Mouse (Mus musculus) layer of hippocampus, adult 18-20 months (tissue): ENCODE measurements around the gene Xpnpep1. TPM values are rescaled to one million over a fixed set of nuclear protein-coding genes. Genes with fewer than 3 reads are reported as not detected.
A peak's percentile ranks its signal among the peaks of the same experiment; 100 is the strongest.

Experiments
- DNase-seq, 2 experiments: peaks; one replicate each; pipeline ENCODE4 v3.0.0; 2022; ENCODE audit warnings: low spot score in 2 of 2
- long read RNA-seq: library from polyadenylated mRNA; stranded (forward); transcript quantifications from one replicate; pipeline ENCODE4 v2.0.0, GENCODE M21; 2021
- total RNA-seq, 2 experiments: library from RNA; stranded (reverse); gene quantifications; 2 replicates each; pipeline ENCODE4 v1.2.3; 2021

Gene Xpnpep1
- 10 to 100 TPM; 72.8 to 79.3 TPM for total RNA-seq
- long read RNA-seq, full-length matches to known transcripts = 49 of 124 reads
- long read RNA-seq, partial matches to known transcripts = 58 of 124 reads
- long read RNA-seq, other reads (novel, unspliced or antisense) = 17 of 124 reads

DNA sequence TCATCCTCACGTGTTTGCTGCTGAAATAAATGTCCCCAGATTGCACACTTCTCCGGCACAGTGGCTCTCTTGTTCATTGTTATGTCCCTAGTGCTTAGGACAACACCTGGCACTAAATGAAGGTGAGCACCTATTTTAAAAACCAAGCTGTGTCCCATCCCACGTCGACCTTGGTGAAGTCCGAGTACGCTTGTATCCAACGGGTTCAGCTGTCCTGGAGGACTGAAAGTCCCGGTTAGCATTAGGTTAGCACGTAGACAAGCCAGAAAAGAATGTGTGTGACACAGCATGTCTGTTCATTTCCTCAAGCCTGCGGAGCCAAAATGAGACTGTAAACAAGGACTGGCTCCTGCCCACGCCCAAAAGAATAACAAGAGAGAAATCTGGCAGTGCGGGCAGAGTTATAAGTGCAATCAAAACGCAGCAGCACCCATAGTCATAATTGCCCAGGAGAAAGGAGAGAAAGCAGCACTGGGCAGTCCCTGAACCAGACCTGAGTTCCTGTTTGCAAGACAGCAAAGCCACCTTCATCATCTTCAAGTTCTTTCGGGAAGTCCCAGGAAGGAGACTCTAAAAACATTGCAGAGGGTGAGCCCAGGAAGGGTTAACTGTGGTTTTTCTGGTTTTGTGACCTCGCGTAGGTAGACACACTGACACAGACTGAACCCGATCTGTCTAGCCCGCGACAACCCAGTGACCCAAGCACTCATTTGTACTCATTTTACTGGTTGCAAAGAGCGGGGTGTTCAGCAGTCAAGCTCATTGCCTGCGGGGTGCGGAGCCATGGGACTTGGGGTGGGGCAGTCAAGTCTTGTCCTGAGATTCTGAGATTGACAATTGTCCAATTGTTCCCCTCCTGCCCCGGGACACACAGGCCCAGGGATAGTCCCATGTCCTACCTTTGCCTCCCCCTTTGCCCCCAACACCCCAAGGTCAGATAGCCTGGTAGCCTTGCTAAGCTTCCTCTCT lies at the start of gene Xpnpep1:
Gene Xpnpep1, minus strand, starts transcription at position 51 of the 969 bp plus-strand sequence.
- peak; percentile 59 to 80 for DNase-seq

DNA sequence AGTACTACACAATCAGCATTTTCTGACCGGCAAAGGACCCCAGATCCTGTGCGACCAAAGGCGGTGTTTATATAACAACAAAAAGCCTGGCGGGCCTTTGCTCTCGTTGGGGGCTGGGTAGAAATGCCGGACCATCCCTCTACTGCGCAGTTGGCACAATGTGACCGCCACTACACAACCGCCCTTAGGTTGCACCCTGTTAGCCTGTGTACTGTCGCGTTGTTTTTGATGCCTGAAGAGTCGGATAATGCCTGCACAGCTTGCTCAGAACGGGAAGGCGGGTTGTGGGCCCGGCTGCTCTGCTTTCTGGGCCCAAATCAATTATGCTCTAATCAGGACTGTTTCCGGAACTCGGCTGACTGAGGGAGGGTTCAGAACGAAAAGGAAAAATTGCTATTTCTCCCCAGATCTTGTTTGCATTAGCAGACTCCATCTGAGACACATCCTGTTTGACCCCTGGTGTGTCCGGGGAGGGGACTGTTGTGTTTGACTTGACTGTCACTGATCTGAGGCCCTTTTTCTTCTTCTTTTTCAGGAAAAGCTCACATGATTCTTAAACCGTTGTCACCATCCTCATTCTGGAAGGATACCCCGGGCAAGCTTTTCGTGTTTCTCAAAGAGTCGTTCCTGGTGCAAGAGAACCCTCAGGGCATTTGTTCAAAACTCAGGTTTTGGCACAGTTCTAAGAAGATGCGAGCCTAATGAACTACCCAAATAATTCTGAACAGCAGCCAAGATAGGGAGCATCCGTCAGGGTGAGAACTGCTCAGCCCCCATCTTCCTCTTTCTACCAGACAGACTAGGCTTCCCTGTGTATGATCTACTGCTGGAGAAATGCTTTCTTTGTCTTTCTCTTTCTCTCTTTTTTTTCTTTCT lies 47.5 kb upstream of the Xpnpep1 start:
- peak; percentile 25 to 59 for DNase-seq

DNA sequence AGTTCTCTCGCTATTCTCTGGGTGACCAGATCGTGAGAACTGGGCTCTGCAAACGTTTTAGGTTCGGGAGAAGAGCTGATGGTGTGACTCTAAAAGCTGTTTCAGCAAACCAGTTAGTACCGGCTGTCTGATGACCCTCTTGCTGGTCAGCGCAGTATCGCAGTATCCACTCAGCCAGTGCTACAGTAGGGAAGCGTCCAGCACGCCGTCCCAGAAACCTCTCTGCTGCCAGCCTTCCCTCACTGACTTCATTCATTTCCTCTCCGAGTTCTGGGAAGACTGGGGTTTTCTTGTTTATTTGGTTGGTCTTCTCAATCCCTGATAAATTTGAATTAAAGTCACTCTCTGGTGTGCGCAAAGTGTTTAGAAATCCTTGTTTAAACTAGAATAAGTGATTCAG lies 46.8 kb upstream of the Xpnpep1 start:
- peak in 1 of 2 experiments; percentile 26 for DNase-seq

DNA sequence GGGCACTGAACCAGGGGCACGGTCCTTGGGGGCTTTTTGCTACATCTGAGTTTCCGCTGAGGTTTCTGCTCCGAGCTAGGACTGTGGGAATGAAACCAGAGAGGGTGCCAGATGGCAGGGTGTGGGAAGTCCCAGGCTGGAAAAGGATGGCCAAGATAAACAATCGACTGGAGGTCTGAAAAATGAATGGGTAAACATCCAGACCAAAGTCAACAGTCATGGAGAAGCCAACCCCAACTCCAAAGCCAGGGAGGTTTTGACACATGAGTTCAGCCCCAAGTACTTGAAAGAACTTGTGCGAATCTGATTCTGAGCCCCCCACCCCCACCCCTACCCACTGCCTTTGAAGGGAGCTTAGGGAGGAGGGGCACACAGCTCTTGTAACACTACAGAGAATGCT lies 44.7 kb upstream of the Xpnpep1 start:
- peak in 1 of 2 experiments; percentile 58 for DNase-seq

DNA sequence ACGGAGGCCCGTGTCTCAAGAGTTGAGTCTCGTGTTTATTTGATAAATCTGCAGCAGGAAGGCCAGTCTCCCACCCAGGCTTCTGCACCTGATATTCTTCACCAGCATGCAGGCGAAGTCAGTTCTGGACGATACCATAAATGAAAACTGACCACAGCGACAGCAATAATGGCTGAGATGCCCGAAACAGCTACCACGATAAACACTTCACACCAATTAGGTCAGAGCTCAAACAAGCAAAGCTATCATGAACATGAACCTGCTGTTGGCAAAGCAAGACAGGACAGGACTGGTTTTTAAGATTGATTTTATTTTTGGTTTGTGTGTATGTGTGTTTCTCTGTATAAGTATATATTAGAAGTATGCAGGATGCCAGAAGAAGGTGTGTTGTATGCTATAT lies 42.8 kb upstream of the Xpnpep1 start:
- no peak for DNase-seq

DNA sequence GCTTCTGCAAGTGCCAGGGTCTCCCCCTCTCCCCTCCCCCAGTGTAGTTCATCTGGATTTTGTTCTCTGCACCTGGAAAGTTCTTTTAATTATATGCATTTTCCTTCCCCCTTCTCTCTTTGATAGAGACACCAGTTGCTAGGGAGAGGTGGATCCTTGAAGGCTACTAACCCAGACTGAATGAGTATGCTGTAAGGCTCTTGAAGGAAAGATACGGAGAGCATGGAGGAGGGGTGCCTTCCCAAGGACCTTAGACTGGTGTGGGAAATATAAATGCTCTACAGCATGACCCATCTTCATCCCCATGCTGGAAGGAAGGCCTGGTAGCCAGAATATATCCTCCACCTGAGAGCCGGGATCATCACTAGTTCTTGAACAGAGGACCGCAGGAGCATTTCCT lies 41.3 kb upstream of the Xpnpep1 start:
- no peak for DNase-seq

DNA sequence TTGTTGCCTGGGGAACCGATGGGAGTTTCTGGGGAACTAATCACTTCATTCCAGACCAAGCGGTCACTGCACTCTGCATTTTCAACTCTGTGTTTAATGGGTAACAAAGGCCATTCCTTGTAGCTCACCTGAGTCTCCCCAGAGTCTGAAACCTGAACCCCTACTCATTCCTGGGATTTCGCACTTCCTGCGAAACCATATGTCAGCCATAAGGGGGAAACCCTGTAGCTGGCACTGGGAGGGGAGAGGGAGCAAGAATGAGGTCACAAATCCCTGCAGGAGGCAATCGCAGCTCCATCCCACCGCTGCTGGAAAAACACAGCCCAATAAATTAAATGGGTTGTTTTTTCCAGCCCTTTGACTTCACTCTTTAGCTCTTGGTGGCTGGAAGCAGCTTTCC lies 40.9 kb upstream of the Xpnpep1 start:
- no peak for DNase-seq

DNA sequence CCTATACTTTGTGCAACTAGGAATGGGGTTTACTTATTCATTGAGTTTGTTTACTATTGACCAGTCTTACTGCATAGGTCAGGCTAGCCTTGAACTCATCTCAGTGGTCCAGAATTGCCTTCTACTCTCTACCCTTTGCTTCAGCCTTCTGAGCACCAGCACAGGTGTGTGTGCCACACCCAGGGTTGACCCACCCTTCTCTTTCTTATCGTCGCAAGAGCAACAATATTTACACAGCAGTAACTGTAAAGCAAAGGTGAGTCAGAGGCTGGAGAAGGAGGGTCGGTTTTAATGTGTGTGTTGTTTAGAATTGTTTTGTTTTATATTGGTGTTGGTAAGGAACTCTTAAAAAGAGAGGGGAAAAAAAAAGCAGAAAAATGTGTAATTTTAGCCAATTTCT lies 40.5 kb upstream of the Xpnpep1 start:
- no peak for DNase-seq

DNA sequence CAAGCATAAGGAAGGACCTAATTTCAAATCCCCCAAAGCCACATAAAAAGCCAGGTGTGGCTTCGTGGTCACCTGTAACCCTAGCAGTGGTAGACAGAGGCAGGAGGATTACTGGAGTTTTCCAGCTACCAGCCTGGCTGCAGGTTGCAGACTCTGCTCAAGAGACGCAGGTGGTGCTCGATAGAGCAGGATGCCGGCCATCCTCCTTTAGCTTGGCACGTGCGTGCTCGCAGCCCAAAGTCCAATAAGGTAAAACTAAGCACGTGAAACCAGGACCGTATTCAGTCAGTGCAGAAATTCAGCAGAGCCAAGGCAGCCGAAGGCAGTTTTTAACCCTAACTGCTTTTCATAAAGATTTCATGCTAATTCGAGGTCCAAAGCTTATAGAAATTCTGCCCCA lies 40.0 kb upstream of the Xpnpep1 start:
- no peak for DNase-seq

DNA sequence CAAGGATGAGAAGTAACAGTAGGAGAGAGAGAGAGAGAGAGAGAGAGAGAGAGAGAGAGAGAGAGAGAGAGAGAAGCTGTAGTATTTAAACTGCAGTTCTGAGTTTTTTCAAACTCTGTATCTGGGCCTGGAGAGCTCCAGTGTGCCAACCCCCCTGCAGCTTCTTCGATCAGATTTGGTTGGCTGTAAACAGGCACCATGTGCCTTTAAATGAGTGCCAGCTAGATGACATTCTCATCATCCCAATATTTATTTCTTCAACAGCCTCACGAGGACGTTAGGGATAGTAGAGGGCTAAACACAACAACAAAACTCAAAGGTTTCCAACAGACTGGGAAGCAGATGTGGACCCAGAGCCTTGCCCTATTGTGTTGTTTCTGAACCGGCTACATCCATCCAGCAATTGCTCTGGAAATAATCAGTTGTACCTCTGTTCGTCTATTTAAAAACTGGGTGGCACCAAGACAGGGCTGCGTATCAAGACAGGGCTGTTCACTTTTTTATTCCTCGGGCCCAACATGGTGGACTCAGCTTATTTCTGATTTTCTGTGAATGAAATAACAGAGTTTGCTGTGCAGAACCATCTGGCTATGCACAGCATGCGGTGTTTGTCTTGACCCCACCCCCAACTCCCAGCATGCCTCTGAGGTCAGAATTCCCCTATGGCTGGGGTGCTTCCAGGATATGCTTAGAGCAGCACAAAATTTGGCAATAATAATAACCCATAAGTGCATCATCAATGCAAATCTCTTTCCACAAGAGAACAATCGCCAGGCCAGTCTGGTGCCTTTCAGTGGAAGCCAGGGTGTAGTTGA lies 38.5 kb upstream of the Xpnpep1 start:
- DNase-seq = no peak

DNA sequence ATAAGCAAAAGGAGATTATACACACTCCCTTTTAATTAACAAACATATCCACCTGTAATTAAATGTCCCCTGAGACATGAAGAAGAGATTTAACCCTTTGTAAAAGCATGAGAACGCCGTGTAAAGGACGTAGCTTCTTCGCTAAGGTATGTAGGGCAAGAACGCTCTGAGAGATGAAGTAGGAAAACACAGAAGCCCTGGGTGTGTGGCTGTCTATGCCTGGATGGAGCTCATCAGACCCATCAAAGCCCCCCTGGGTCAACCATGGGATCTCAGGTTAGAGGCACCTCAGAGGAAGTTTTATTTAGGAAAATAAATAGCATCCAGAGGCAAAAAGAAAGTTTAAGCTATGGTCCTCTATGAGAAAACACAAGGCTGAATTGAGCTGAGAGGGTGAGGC lies 37.3 kb upstream of the Xpnpep1 start:
- no peak for DNase-seq

DNA sequence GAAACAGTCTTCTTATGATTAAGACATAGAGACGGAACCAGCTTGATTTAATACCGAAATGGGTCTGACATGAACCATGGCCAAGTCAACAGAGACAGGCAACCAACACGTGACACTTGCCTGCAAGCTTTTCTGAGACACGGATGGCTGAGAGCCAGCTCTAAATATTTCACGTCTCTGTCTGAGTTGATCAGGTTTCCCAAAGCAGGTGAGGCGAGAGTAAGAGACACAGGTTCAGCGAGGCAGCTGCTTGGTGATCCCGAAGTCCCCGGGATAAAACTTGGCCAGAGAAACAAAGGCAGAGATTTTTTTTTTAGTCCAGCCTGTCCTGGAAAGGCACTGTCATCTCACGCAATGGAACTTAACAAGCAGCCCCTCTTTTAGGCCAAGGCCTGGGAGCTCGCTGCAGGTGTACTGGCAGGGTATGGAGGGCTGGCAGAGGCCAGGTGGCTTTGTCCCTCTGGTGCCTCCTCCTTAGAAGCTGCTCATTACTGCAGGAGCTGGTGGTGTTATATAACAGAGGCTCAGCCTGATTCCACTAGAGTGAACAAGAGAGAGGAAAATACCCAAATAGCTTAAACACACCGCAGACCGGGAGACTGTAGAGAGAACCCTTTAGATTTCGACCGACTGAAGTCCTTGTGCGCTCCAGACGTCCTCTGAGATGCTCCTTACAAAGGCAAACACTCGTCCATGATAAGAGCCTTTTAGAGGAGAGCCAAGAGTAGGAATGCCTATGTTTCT lies 36.4 kb upstream of the Xpnpep1 start:
- DNase-seq = peak; percentile 51 to 79

DNA sequence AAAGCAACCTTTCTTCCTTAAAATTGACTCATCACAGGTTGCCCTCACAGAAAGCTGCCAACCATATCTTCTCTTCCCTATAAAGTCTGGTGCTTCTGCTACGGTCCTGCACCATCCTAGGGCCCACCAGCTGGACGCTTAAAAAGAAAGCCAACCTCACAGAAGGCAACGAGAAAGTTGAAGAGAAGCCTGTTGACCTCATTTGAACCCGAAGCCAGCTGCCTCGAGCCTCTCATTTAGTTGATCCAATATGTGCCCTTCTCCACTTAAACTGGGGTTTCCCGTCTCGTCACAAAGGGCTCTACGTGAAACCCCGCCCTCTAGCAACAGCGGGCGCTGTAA lies 35.9 kb upstream of the Xpnpep1 start:
- no peak for DNase-seq

DNA sequence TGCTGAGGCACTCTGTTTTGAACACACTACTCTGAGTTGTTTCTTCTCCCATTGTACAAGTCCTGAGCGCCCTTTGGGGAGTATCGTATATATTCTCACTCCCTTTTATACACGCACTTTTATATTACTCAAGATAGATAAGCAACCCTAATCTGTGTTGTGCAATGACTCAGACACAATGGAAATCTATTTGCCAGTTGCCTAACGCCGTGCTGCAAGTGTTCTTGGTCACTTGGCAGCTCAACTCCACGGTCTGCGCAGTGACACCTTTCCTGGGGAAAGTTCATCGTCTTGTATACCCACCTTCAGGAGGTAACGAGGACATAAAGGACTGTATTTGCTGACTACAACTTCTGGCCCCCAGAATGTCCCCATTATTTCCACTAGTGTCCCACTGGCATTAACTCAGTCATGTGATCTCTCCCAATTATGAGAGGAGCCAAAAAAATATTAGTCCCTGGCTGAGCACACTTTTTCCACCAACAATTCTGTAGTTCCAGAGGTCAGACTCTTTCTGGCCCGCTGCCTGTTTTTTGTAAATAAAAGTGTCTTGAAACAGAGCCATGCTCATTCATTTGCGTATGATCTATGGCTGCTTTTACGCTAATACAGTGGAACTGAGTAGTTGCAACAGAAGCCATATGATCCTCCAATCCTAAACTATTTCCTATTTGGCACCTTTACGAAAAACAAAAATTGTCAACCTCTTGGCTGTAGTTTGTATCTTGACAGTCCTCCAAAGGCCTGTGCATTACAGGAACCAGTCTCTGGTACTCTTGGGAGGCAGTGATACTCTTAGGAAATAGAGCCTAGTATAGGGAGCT lies 35.1 kb upstream of the Xpnpep1 start:
- no peak for DNase-seq

DNA sequence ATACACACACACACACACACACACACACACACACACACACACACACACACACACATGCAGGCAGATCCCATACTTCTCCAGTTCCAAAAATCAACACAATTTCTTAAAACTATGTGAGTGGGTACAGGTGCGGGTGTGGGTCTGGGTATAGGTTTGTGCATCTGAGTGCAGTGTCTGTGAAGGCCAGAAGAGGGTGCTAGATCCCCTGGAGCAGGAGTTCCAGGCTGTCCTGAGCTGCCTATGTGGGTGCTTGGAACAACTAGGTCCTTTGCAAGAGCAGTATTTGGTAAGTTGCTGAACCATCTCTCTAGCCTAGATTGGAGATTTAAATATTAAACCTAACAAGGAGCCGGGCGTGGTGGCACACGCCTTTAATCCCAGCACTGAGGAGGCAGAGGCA lies 33.5 kb upstream of the Xpnpep1 start:
- DNase-seq = no peak

DNA sequence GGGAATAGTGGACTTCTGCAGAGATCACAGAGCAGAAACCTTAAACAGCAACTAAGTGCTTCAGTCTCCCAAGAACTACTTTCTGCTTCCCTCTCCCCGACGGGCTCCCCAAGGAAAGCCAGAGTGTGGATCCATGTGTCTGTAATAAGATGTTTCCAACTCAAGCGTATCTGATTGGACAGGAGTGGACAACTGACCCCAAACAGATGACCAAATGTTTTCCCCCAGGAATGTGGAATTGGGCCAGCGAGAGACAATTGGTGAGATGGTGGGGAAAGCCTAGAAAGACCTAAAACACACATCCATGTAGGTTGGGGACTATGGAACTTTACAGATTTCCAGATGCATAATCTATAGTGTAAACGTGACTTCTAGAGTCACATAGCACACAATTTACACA lies 32.4 kb upstream of the Xpnpep1 start:
- DNase-seq = no peak

DNA sequence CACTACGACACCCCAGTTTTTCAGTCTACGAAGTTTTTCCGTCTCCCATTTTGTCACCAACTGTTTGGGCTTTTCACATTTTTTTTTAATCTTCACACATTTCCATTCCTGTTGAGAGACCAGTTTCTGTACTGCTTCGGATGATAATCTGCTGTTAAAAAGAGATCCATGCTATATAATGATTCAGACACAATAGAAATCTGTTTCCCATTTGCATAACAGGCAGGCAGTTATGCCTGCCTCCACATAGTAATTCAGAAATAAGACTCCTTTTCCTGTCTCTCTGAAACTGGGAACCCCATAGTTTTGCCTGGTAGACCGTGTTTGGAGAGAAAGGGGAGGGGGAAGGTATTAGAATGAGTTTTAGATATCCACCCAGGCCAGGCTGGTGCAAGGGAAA lies 31.6 kb upstream of the Xpnpep1 start:
- DNase-seq = no peak

DNA sequence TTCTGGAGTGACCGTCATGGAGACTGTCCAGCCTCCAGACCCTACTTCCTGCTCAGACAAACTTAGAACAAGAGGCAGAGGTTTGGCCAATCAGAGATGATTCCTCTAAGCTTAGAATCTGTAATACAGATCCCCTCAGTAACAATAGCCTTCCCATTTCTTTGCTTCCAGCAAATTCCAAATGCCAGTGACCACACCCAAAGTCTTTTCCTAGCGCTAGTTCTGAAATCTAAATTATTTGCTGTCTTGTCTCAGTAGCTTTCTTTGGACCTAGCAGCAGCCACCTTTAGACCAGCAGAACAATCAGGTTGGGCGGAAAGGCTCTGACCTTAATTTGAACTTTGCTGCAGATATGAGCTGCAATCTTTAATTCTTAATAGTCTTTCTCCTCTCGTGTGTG lies 30.9 kb upstream of the Xpnpep1 start:
- DNase-seq = no peak

DNA sequence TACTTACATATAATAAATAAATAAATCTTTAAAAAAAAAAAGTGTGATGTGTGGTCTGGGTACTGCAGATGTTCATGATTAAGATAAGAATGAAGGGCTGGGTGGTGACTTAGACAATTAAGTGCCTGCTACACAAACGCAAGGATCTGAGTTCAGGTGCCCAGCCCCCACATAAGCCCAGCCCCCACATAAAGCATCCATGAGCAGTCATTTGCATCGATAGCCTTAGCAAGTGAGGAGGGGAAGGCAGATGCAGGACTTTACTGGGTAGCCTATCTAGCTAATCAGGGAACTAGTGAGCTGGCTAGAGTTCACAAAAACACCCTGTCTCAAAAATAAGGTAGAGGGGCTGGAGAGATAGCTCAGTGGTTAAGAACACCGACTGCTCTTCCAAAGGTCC lies 29.4 kb upstream of the Xpnpep1 start:
- DNase-seq = no peak

DNA sequence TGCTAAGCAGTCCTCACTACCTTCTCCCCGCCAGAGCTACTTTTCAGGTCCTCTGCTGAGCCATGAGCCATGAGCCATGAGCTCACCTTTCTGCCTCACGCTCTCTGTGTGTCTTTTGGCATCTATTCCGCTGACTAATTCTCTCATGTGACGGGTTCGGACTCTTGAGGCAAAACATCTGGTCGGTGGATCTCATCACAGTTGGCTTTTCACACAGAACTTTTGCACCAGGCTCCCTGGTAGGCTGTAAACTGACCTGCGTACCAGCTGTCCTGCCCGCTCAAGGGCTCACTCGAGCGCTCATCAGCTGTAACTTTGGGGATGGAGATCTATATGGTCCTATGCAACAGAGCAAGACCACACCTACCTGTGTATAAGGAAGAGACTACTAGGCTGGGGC lies 26.9 kb upstream of the Xpnpep1 start:
- no peak for DNase-seq
